Mouse (Mus musculus) midbrain, postnatal 0 days (tissue): ENCODE measurements at regions not wholly inside any gene's neighbourhood (a gene's known extent, or its start where the extent isn't known, plus 50 kb on each side); places are given as distances from the start of the nearest gene placed in this dataset.

Source experiments
- ATAC-seq: fragments of 200-750 bp; cut with Nextera tagmentation; 2 replicates; pipeline ENCODE4 v1.8.0; 2017; ENCODE audit warnings: moderate number of reproducible peaks, mild to moderate bottlenecking, moderate TSS enrichment, moderate library complexity; ENCODE audit not compliant: low FRiP score
- DNase-seq: peaks from one replicate; pipeline ENCODE4 v3.0.0-alpha.2; 2015; ENCODE audit warnings: low spot score
- H3K27ac ChIP-seq: fragments of 300-500 bp; sonication (generic); 2 replicates; pipeline ENCODE4 v1.5.1; 2014; ENCODE audit warnings: low read depth, mild to moderate bottlenecking, low read length, mixed read lengths
- H3K27me3 ChIP-seq: fragments of 300-500 bp; sonication (generic); 2 replicates; pipeline ENCODE4 v1.6.1; 2014; ENCODE audit warnings: low read length, control low read depth, mixed read lengths; ENCODE audit not compliant: insufficient read depth
- H3K36me3 ChIP-seq: fragments of 300-500 bp; sonication (generic); 2 replicates; pipeline ENCODE4 v1.6.1; 2014; ENCODE audit warnings: low read length, control low read depth, mixed read lengths; ENCODE audit not compliant: insufficient read depth
- H3K4me1 ChIP-seq: fragments of 300-500 bp; sonication (generic); 2 replicates; pipeline ENCODE4 v1.6.1; 2014; ENCODE audit warnings: mild to moderate bottlenecking, control low read depth, antibody characterized with exemption, low read length, mixed read lengths; ENCODE audit not compliant: insufficient read depth
- H3K4me2 ChIP-seq: fragments of 300-500 bp; sonication (generic); 2 replicates; pipeline ENCODE4 v1.6.1; 2014; ENCODE audit warnings: low read depth, mild to moderate bottlenecking, low read length, mixed read lengths; ENCODE audit not compliant: poor library complexity, severe bottlenecking
- H3K4me3 ChIP-seq: fragments of 300-500 bp; sonication (generic); 2 replicates; pipeline ENCODE4 v1.5.1; 2014; ENCODE audit warnings: low read depth, mild to moderate bottlenecking, low read length, moderate library complexity
- H3K9ac ChIP-seq: fragments of 300-500 bp; sonication (generic); replicated peaks from 2 replicates; pipeline ENCODE4 v1.6.1; 2014; ENCODE audit warnings: mild to moderate bottlenecking, low read length, moderate library complexity, mixed read lengths; ENCODE audit not compliant: poor library complexity, severe bottlenecking
- H3K9me3 ChIP-seq: fragments of 300-500 bp; sonication (generic); 2 replicates; pipeline ENCODE4 v1.6.1; 2016; ENCODE audit warnings: low read length, control low read depth
- CTCF ChIP-seq: IDR thresholded peaks from 2 replicates; pipeline ENCODE4 v1.5.1; 2016; ENCODE audit warnings: antibody characterized with exemption, mild to moderate bottlenecking
- WGBS: fragments of 180-500 bp; shearing (Covaris S2); extraction: QIAGEN DNeasy Blood & Tissue Kit; methylation state at CpG from one replicate; pipeline ENCODE4 v1.1.7; 2014; 5-methylcytosine and 5-hydroxymethylcytosine counted together

DNA sequence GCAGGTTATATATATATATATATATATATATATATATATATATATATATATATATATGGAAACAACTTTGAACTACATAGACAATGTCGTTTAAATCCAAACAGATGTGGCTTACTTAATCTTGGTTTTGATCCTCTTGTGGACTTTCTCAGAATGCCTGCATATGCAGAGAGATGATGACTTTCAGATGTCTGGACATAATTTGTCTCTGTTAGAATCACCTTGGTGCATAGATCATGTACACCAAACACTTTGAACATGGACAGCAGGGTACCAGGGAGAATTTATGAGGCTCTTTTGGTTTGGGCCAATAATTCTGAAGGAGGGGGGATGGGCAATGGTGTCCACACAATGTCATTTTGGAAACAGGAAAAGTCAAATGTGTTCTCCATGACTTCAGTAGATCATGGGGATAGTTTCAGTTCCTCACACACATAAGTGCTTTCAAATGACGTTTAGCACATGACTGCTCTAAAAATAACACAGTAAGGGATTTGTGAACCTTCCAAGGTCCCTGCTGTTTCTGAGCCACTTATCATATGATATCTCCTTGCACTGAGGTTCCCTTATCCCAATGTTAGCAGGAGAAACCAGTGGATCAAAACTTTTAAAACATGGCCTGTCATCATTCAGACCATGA is 177.4 kb upstream of the Pdzrn3 start:
- H3K27me3 ChIP-seq = no peaks in the 10 kb centered on the region
- DNase-seq = no peak
- no peak overlapping the region for H3K9ac ChIP-seq
- H3K4me3 ChIP-seq = no peak overlapping the region
- H3K36me3 ChIP-seq = no peaks in the 10 kb centered on the region
- no peak for TF ChIP-seq CTCF
- no peaks in the 10 kb centered on the region for H3K9me3 ChIP-seq
- H3K4me2 ChIP-seq = no peak overlapping the region
- H3K27ac ChIP-seq = no peak overlapping the region
- ATAC-seq = no peak
- no peaks in the 10 kb centered on the region for H3K4me1 ChIP-seq
- WGBS = 70% methylated on average over 2 of the region's 2 CpGs

DNA sequence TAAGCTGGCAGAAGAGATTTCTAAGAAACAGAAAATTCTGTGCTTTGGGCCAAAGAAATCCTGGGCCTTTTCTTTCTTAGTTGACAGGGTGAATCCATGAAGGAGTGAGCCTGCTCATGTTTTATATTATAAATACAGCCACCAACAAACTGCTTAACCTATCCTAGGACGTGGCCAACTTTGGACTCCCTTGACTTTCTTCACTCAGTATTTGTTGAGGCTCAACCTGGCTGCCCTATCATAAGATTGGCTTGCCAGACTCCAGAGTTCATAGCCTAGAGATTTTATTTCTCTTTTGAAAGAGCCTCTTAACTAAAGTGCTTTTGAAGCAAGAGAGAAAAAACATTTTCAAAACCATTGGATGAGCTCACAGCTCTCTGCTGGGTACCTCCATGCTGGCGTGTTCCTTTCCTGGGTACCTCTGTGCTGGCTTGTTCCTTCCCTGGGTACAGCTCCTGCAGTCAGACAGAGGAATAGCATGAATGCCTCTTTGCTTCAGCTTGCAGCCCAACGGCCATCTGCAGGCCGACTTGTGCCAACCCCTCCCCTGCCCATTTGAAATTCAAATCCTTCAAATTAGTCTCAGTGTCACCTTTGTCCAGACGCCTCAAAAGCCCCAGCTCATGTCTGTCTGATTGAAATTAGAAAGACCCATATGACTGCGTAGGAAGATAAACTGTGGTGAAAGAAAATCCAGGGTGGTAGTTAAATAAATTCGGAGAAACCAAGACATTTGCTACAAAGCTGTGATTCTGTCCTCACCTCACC is 173.0 kb upstream of the Pdzrn3 start:
- Histone ChIP-seq H3K27me3 (no peaks in the 10 kb centered on the region), H3K27ac (no peak overlapping the region), H3K9ac (no peak overlapping the region), H3K4me2 (no peak overlapping the region), H3K4me3 (no peak overlapping the region), H3K9me3 (no peaks in the 10 kb centered on the region), H3K4me1 (no peaks in the 10 kb centered on the region), H3K36me3 (no peaks in the 10 kb centered on the region)
- peak; percentile 33 for TF ChIP-seq CTCF
- 18% methylated on average over 7 of the region's 7 CpGs for WGBS
- DNase-seq (peak; percentile 51), ATAC-seq (no peak)

DNA sequence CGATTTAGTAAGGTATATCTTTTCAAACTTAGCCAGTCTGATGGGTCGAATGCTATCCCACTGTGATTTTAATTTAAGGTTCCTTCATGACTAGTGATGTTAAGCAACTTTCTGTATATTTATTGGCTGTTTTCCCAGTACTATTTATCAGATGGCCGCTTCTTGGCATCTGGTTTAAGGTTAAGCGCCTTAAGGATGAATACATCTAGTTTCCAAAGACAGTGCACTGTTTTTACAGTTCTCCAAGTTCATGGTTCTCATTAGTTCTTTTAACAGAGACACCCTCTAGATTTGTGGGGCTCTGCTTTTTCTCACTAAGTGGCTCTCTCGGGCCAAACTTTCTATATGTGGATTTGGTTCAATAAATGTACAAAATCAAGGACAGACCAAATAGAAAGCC is 159.9 kb upstream of the Pdzrn3 start:
- H3K9me3 ChIP-seq = no peaks in the 10 kb centered on the region
- no peak for TF ChIP-seq CTCF
- H3K27me3 ChIP-seq = no peaks in the 10 kb centered on the region
- H3K27ac ChIP-seq = no peak overlapping the region
- no peaks in the 10 kb centered on the region for H3K36me3 ChIP-seq
- no peak overlapping the region for H3K9ac ChIP-seq
- H3K4me2 ChIP-seq = no peak overlapping the region
- 91% methylated on average over 5 of the region's 5 CpGs for WGBS
- ATAC-seq (no peak), DNase-seq (no peak)
- H3K4me3 ChIP-seq = no peak overlapping the region
- no peaks in the 10 kb centered on the region for H3K4me1 ChIP-seq

DNA sequence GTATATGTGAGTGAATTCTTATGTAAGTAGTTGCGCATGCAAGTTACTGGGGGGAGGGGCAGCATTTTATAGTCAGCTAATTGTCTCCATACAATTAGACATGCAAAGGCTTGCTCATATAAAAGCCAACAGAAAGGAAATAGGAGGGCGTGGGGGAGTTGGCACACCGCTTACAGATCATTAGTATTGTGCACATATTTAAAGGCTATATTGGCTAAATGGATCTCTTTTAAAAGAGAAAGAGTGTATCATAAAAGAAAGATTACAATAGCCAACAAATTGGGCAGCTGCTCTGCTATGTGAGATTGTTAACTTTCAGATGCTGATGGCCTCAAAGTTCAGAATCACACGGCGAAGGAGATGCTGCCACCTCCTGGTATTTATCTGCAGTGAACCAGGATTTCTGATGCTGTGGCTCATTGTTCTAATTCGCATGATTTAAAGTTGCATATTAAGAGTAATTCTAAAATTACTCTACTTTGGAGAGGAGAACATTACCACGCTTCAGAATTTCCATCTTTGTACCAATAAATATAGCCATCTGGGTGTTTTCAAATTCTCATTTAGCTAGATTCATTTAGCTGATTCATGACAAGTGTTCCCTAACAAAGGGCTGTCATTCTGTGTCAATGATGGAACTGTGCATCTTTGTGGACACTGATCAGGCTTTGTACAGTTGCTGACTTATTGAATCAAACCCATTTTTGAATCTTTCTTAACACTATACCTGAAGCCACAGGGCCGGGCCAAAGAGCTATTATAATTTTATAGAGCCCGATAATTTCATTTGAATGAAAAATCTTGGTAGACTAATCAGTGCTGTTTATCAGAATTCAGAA is 156.7 kb upstream of the Pdzrn3 start:
- H3K27ac ChIP-seq = no peak overlapping the region
- H3K9me3 ChIP-seq = no peaks in the 10 kb centered on the region
- DNase-seq (peak; percentile 70), ATAC-seq (no peak)
- no peaks in the 10 kb centered on the region for H3K4me1 ChIP-seq
- H3K36me3 ChIP-seq = no peaks in the 10 kb centered on the region
- 47% methylated on average over 9 of the region's 9 CpGs for WGBS
- no peak overlapping the region for H3K4me2 ChIP-seq
- H3K27me3 ChIP-seq = no peaks in the 10 kb centered on the region; the same call in none of the 2 replicates
- peak; percentile 86 for TF ChIP-seq CTCF
- no peak overlapping the region for H3K4me3 ChIP-seq
- no peak overlapping the region for H3K9ac ChIP-seq

DNA sequence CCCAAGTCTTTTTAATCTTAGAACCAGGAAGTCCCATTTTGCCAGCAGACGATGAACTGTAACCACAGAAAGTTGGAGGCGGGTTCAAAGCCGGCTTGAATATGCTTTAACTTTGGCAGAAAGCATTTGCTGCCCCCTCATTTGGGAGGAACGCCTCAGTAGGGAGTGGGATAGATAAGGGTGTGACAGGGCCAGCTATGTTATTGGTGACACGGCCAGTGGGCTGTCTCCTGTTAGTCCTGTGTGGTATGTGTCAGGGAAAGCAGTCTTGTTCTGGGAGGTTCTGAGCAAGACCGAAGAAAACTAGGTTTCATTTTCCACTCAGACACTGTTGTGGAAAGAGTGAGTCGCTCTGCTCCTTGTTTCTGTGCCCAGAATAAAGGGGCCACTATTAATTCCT is 154.7 kb upstream of the Pdzrn3 start:
- ATAC-seq = no peak
- Histone ChIP-seq H3K27me3 (no peaks in the 10 kb centered on the region; the same call in none of the 2 replicates), H3K4me1 (no peaks in the 10 kb centered on the region), H3K4me2 (no peak overlapping the region), H3K27ac (no peak overlapping the region), H3K36me3 (no peaks in the 10 kb centered on the region), H3K4me3 (no peak overlapping the region), H3K9me3 (no peaks in the 10 kb centered on the region), H3K9ac (no peak overlapping the region)
- no peak for DNase-seq
- 68% methylated on average over 7 of the region's 7 CpGs for WGBS
- TF ChIP-seq CTCF = no peak

DNA sequence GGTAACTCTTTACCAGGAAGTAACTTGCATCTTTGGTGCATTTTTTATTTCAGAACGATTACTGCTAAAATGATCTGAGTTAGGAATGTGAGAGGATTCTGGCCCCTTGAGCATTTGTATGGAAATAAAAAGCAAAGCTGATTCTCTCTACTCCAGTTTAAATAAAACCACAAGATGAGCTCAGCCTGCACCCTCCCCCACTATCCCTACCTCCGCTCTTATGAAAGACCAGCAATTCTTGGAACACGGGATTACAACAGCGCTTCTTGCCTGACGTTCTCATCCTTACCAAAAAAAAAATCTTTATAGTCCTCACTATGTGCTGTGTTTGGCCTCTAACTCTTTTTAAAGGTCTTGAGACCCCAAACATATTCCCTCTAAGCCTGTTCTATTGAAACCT is 154.2 kb upstream of the Pdzrn3 start:
- Histone ChIP-seq H3K27me3 (no peaks in the 10 kb centered on the region; the same call in none of the 2 replicates), H3K9ac (no peak overlapping the region), H3K4me2 (no peak overlapping the region), H3K4me1 (no peaks in the 10 kb centered on the region), H3K36me3 (no peaks in the 10 kb centered on the region), H3K9me3 (no peaks in the 10 kb centered on the region), H3K27ac (no peak overlapping the region), H3K4me3 (no peak overlapping the region)
- WGBS = 58% methylated on average over 5 of the region's 5 CpGs
- no peak for TF ChIP-seq CTCF
- no peak for ATAC-seq
- DNase-seq = no peak
